In genomic region chr4:132930784-132931183, GRCm38 (mm10) we compare ENCODE assay signal across 10 mouse cellular contexts. TPM values are rescaled to one million over a fixed set of nuclear protein-coding genes. Genes with fewer than 3 reads are reported as not detected.
A peak's percentile ranks its signal among the peaks of the same experiment; 100 is the strongest.
DNase-seq lines count a peak whose midpoint lies in the region; TF ChIP-seq lines count a peak whose summit lies in the region.
"Had no signal": no experiment of that assay in that cellular context is flagged by ENCODE, and none has a peak within 500 bp of the region (broad histone marks: within the 10 kb centered on the region; RNA-seq: fewer than 3 reads in every experiment).

No protein-coding gene starts in this region.

- H3K9me3 ChIP-seq in forebrain, embryonic 10.5 days: no peaks in the 10 kb centered on the region
- H3K9me3 ChIP-seq: embryonic facial prominence, embryonic 15.5 days; limb, embryonic 15.5 days had no signal

- H3K27me3 ChIP-seq in thymus, adult 2 months (ENCODE audit: control insufficient read depth, insufficient read depth, low read length): no peaks in the 10 kb centered on the region
- no peaks in the 10 kb centered on the region for H3K27me3 ChIP-seq in forebrain, embryonic 10.5 days (ENCODE audit: poor library complexity, severe bottlenecking)
- H3K27me3 ChIP-seq: embryonic facial prominence, embryonic 15.5 days; limb, embryonic 15.5 days had no signal

- no peaks in the 10 kb centered on the region for H3K36me3 ChIP-seq in thymus, adult 2 months (ENCODE audit: control insufficient read depth, insufficient read depth, low read length)
- no peaks in the 10 kb centered on the region for H3K36me3 ChIP-seq in forebrain, embryonic 10.5 days (replicated peaks)
- H3K36me3 ChIP-seq: embryonic facial prominence, embryonic 15.5 days; limb, embryonic 15.5 days had no signal

- no peak overlapping the region for H3K4me3 ChIP-seq in thymus, adult 2 months (ENCODE audit: control insufficient read depth, insufficient read depth, low read length)
- H3K4me3 ChIP-seq in forebrain, embryonic 10.5 days: no peak overlapping the region
- H3K4me3 ChIP-seq: embryonic facial prominence, embryonic 15.5 days; limb, embryonic 15.5 days had no signal

- H3K4me1 ChIP-seq in thymus, adult 2 months (replicated peaks; ENCODE audit: control insufficient read depth, insufficient read depth, low read length): no peaks in the 10 kb centered on the region
- peaks cover 16% of the 10 kb centered on the region for H3K4me1 ChIP-seq in forebrain, embryonic 10.5 days
- H3K4me1 ChIP-seq: embryonic facial prominence, embryonic 15.5 days; limb, embryonic 15.5 days had no signal

- no peak for TF ChIP-seq CTCF in thymus, adult 2 months (IDR thresholded peaks at IDR 0.05; ENCODE audit: borderline replicate concordance, control insufficient read depth, extremely low read depth, insufficient read depth, low read length, poor library complexity)

- no peak for TF ChIP-seq POLR2A in thymus, adult 2 months (IDR thresholded peaks at IDR 0.05; ENCODE audit: control insufficient read depth, extremely low read depth, insufficient read depth, low read length, poor library complexity)

- H3K27ac ChIP-seq in thymus, adult 2 months (ENCODE audit: control insufficient read depth, insufficient read depth, low read length): no peak overlapping the region
- no peak overlapping the region for H3K27ac ChIP-seq in forebrain, embryonic 10.5 days
- H3K27ac ChIP-seq: embryonic facial prominence, embryonic 15.5 days; limb, embryonic 15.5 days had no signal

- 14% methylated on average over 8 of the region's 8 CpGs for WGBS in thymus, adult 2 months
- 8% methylated on average over 8 of the region's 8 CpGs for WGBS in forebrain, embryonic 10.5 days

- peak; percentile 61 for DNase-seq in heart, adult 8-10 months (ENCODE audit: low spot score)
- DNase-seq in heart, adult 11 months: no peak
- peak; percentile 68 for DNase-seq in thymus, adult 2 months
- DNase-seq in thymus, adult 18-20 months: no peak
- DNase-seq in c-Kit-positive CD71-positive TER-119-negative erythroid progenitor cells, embryonic 14.5 days (ENCODE audit: low read depth): peak; percentile 73
- DNase-seq in hindlimb bud, embryonic 11.5 days (ENCODE audit: extremely low spot score, low read depth, low spot score): peak; percentile 74
- DNase-seq in natural killer cell, adult 2 months (ENCODE audit: low spot score in 2 of 2): peak; percentile 51 to 68
- no peak for DNase-seq in forebrain, embryonic 10.5 days (ENCODE audit: extremely low spot score, low spot score)

RNA-seq across cellular contexts. Expression of gene Fam76a, which starts 8.4 kb away (rescaled TPM):
- 10 to 100 TPM; 35.4 to 43.7 (median 39.9) TPM for total RNA-seq in heart, adult 8-10 months (2022)
- polyA plus RNA-seq in thymus, adult 2 months (2012; rRNA removed): 15.0 and 15.1 TPM in 2 replicates
- 29.7 and 32.2 TPM in 2 replicates for polyA plus RNA-seq in forebrain, embryonic 10.5 days (2016; fragmentation: Nextera tagmentation; extraction: Ambion mirVana)

RNA-seq across cellular contexts. Expression of gene Fgr, which starts 43.1 kb away (rescaled TPM):
- total RNA-seq in heart, adult 8-10 months (2022): 1 to 10 TPM in 1 of 4 experiments, under 1 TPM in 3; 0.14 to 2.5 (median 0.49) TPM
- polyA plus RNA-seq in thymus, adult 2 months (2012; rRNA removed): 15.3 and 15.8 TPM in 2 replicates
- polyA plus RNA-seq in forebrain, embryonic 10.5 days (2016; fragmentation: Nextera tagmentation; extraction: Ambion mirVana): 0.06 and 0.11 TPM in 2 replicates

RNA-seq across cellular contexts. Expression of gene Stx12, which starts 46.5 kb away (rescaled TPM):
- 10 to 100 TPM; 33.9 to 34.3 (median 34.1) TPM for total RNA-seq in heart, adult 8-10 months (2022)
- polyA plus RNA-seq in thymus, adult 2 months (2012; rRNA removed): 14.0 and 16.1 TPM in 2 replicates
- polyA plus RNA-seq in forebrain, embryonic 10.5 days (2016; fragmentation: Nextera tagmentation; extraction: Ambion mirVana): 52.8 and 53.9 TPM in 2 replicates

Comparison
In these comparisons a context has a peak if more than half of its experiments do, and no peak if none do; other contexts are left out.
1. DNase-seq: peak in heart, adult 8-10 months (single experiment), thymus, adult 2 months (single experiment), c-Kit-positive CD71-positive TER-119-negative erythroid progenitor cells, embryonic 14.5 days (single experiment), hindlimb bud, embryonic 11.5 days (single experiment) and natural killer cell, adult 2 months (2 of 2); none in heart, adult 11 months (single experiment), thymus, adult 18-20 months (0 of 2) and forebrain, embryonic 10.5 days (single experiment).
2. RNA of gene Fgr, which starts 43.1 kb away (polyA plus RNA-seq): 15.3 to 15.8 TPM in thymus, adult 2 months; 0.06 to 0.11 TPM in forebrain, embryonic 10.5 days; every median in the first group is over 10 times any median in the second.